Mouse (Mus musculus): Measurements from ENCODE around the gene Mcts1. TPM values are rescaled to one million over a fixed set of nuclear protein-coding genes. Genes with fewer than 3 reads are reported as not detected.
A peak's percentile ranks its signal among the peaks of the same experiment; 100 is the strongest.

The Mcts1 gene
- polyA plus RNA-seq, 1 experiment from 2014 or later, result 86.0 TPM

GRCm38 (mm10) chrX:38583261-38583660 lies 17.1 kb upstream of the Mcts1 start:
- H3K9ac ChIP-seq (ENCODE audit: low read length), result no peak overlapping the region
- DNase-seq (ENCODE audit: low spot score), result no peak
- no peak overlapping the region for H3K4me2 ChIP-seq (ENCODE audit: low read length)
- H3K27ac ChIP-seq (ENCODE audit: low read depth), result no peak overlapping the region
- no peaks in the 10 kb centered on the region for H3K27me3 ChIP-seq (replicated peaks; ENCODE audit: control insufficient read depth, insufficient read depth, low read length)
- H3K4me3 ChIP-seq (ENCODE audit: low read depth, low read length), result no peak overlapping the region
- H3K9me3 ChIP-seq (ENCODE audit: control insufficient read depth, low read length), result no peaks in the 10 kb centered on the region
- no peaks in the 10 kb centered on the region for H3K36me3 ChIP-seq (ENCODE audit: control insufficient read depth, insufficient read depth, low read length)
- no peak for ATAC-seq (replicated peaks; ENCODE audit: low FRiP score, low TSS enrichment, low read depth)
- H3K4me1 ChIP-seq (replicated peaks; ENCODE audit: control insufficient read depth, insufficient read depth, low read length), result no peaks in the 10 kb centered on the region

DNA sequence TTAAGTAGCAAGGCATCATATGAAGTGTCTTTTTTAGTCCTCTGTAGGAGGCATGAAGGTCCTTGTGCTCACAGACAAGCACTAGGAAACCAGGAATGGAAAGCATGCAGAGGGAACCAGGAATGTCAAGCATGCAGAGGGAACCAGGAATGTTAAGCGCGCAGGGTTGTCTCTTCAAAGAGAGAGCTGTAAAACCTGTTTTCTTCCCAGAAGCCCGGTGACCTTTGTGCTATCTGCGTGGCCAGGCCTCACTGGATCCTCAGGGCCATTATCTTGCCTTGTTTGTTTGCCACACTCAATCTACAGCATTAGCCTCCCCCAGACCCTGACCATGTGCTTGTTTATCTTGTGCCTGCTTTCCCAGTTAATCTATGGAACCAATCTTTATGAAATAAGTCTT lies 10.6 kb upstream of the Mcts1 start:
- 34% methylated on average over 4 of the region's 4 CpGs for WGBS
- H3K27me3 ChIP-seq (replicated peaks; ENCODE audit: control insufficient read depth, insufficient read depth, low read length), result no peaks in the 10 kb centered on the region
- no peak overlapping the region for H3K9ac ChIP-seq (ENCODE audit: low read length)
- ATAC-seq (replicated peaks; ENCODE audit: low FRiP score, low TSS enrichment, low read depth) (0 out of 2 replicates have a peak, but pooled peaks have one; percentile 50), DNase-seq (ENCODE audit: low spot score) (peak; percentile 49)
- H3K4me3 ChIP-seq (ENCODE audit: low read depth, low read length), result no peak overlapping the region
- no peaks in the 10 kb centered on the region for H3K9me3 ChIP-seq (ENCODE audit: control insufficient read depth, low read length)
- no peak overlapping the region for H3K4me2 ChIP-seq (ENCODE audit: low read length)
- H3K27ac ChIP-seq (ENCODE audit: low read depth), result no peak overlapping the region
- no peaks in the 10 kb centered on the region for H3K4me1 ChIP-seq (replicated peaks; ENCODE audit: control insufficient read depth, insufficient read depth, low read length)
- H3K36me3 ChIP-seq (ENCODE audit: control insufficient read depth, insufficient read depth, low read length), result no peaks in the 10 kb centered on the region

DNA sequence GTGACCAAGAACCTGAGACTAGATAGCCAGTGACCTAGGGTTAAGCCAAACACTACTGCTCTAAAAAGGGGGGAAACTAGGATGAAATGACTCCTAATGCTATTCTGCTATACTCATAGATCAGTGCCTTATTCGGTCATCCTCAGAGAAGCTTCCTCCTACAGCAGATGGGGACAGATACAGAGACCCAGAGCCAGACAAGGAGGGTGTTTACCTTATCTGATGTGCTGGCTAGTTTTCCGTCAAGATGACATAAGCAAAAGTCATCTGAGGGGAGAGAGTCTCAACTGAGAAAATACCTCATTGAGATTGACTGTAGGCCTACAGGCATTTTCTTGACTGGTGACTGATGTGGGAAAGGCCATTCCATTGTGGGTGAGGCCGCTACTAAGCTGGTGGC lies 8.6 kb upstream of the Mcts1 start:
- H3K27ac ChIP-seq (ENCODE audit: low read depth), result no peak overlapping the region
- DNase-seq (ENCODE audit: low spot score) (no peak), ATAC-seq (replicated peaks; ENCODE audit: low FRiP score, low TSS enrichment, low read depth) (no peak)
- no peak overlapping the region for H3K9ac ChIP-seq (ENCODE audit: low read length)
- H3K27me3 ChIP-seq (replicated peaks; ENCODE audit: control insufficient read depth, insufficient read depth, low read length), result no peaks in the 10 kb centered on the region
- H3K4me3 ChIP-seq (ENCODE audit: low read depth, low read length), result no peak overlapping the region
- WGBS, result 79% methylated on average over 3 of the region's 3 CpGs
- H3K36me3 ChIP-seq (ENCODE audit: control insufficient read depth, insufficient read depth, low read length), result no peaks in the 10 kb centered on the region
- H3K4me2 ChIP-seq (ENCODE audit: low read length), result no peak overlapping the region
- H3K4me1 ChIP-seq (replicated peaks; ENCODE audit: control insufficient read depth, insufficient read depth, low read length), result no peaks in the 10 kb centered on the region
- no peaks in the 10 kb centered on the region for H3K9me3 ChIP-seq (ENCODE audit: control insufficient read depth, low read length)

GRCm38 (mm10) chrX:38593180-38593889 lies 7.0 kb upstream of the Mcts1 start:
- peak; percentile 49 for DNase-seq (ENCODE audit: low spot score)
- Histone ChIP-seq H3K36me3 (ENCODE audit: control insufficient read depth, insufficient read depth, low read length) (no peaks in the 10 kb centered on the region), H3K4me2 (ENCODE audit: low read length) (no peak overlapping the region), H3K9me3 (ENCODE audit: control insufficient read depth, low read length) (no peaks in the 10 kb centered on the region), H3K9ac (ENCODE audit: low read length) (no peak overlapping the region), H3K27me3 (replicated peaks; ENCODE audit: control insufficient read depth, insufficient read depth, low read length) (no peaks in the 10 kb centered on the region), H3K4me1 (replicated peaks; ENCODE audit: control insufficient read depth, insufficient read depth, low read length) (no peaks in the 10 kb centered on the region), H3K27ac (ENCODE audit: low read depth) (no peak overlapping the region), H3K4me3 (ENCODE audit: low read depth, low read length) (no peak overlapping the region)
- ATAC-seq (replicated peaks; ENCODE audit: low FRiP score, low TSS enrichment, low read depth), result no peak
- 36% methylated on average over 5 of the region's 5 CpGs for WGBS

- no peaks in the 10 kb centered on the region for H3K4me1 ChIP-seq (replicated peaks; ENCODE audit: control insufficient read depth, insufficient read depth, low read length)
- H3K27ac ChIP-seq (ENCODE audit: low read depth), result peak overlapping the region; percentile 64
- DNase-seq (ENCODE audit: low spot score) (no peak), ATAC-seq (replicated peaks; ENCODE audit: low FRiP score, low TSS enrichment, low read depth) (peak; percentile 53)
- H3K9me3 ChIP-seq (ENCODE audit: control insufficient read depth, low read length), result no peaks in the 10 kb centered on the region
- 17% methylated on average over 3 of the region's 3 CpGs for WGBS
- H3K4me2 ChIP-seq (ENCODE audit: low read length), result peak overlapping the region; percentile 49
- peak overlapping the region; percentile 51 for H3K9ac ChIP-seq (ENCODE audit: low read length)
- no peaks in the 10 kb centered on the region for H3K27me3 ChIP-seq (replicated peaks; ENCODE audit: control insufficient read depth, insufficient read depth, low read length)
- H3K4me3 ChIP-seq (ENCODE audit: low read depth, low read length), result peak overlapping the region; percentile 41
- peaks cover 3% of the 10 kb centered on the region; the same call in 1 of the 2 replicates for H3K36me3 ChIP-seq (ENCODE audit: control insufficient read depth, insufficient read depth, low read length)
Observed at GRCm38 (mm10) chrX:38600995-38601369, 604 bp downstream of the Mcts1 start.

- H3K27me3 ChIP-seq (replicated peaks; ENCODE audit: control insufficient read depth, insufficient read depth, low read length), result no peaks in the 10 kb centered on the region
- peak; percentile 99 for ATAC-seq (replicated peaks; ENCODE audit: low FRiP score, low TSS enrichment, low read depth)
- no peaks in the 10 kb centered on the region for H3K36me3 ChIP-seq (ENCODE audit: control insufficient read depth, insufficient read depth, low read length)
- DNase-seq (ENCODE audit: low spot score), result peak; percentile 85
- peak within 1 kb of the TSS; percentile 83 for H3K27ac ChIP-seq (ENCODE audit: low read depth)
- no peaks in the 10 kb centered on the region for H3K9me3 ChIP-seq (ENCODE audit: control insufficient read depth, low read length)
- H3K4me3 ChIP-seq (ENCODE audit: low read depth, low read length), result peak within 1 kb of the TSS; percentile 50
- H3K4me2 ChIP-seq (ENCODE audit: low read length), result peak within 1 kb of the TSS; percentile 50
- WGBS, result 15% methylated on average over 22 of the region's 43 CpGs
- H3K4me1 ChIP-seq (replicated peaks; ENCODE audit: control insufficient read depth, insufficient read depth, low read length), result no peaks in the 10 kb centered on the region
- peak within 1 kb of the TSS; percentile 58 for H3K9ac ChIP-seq (ENCODE audit: low read length)
Observed at GRCm38 (mm10) chrX:38634801-38635637, 34.6 kb downstream of the Mcts1 start, which contains the start of gene C1galt1c1. Gene C1galt1c1 (minus strand): TSS chrX:38635087.

GRCm38 (mm10) chrX:38635638-38635931 lies 35.2 kb downstream of the Mcts1 start:
- Histone ChIP-seq H3K4me3 (ENCODE audit: low read depth, low read length) (peak overlapping the region; percentile 33), H3K36me3 (ENCODE audit: control insufficient read depth, insufficient read depth, low read length) (no peaks in the 10 kb centered on the region), H3K4me2 (ENCODE audit: low read length) (peak overlapping the region; percentile 50), H3K27ac (ENCODE audit: low read depth) (peak overlapping the region; percentile 54; the same call in 1 of the 2 replicates), H3K4me1 (replicated peaks; ENCODE audit: control insufficient read depth, insufficient read depth, low read length) (no peaks in the 10 kb centered on the region), H3K27me3 (replicated peaks; ENCODE audit: control insufficient read depth, insufficient read depth, low read length) (no peaks in the 10 kb centered on the region), H3K9me3 (ENCODE audit: control insufficient read depth, low read length) (no peaks in the 10 kb centered on the region), H3K9ac (ENCODE audit: low read length) (no peak overlapping the region)
- DNase-seq (ENCODE audit: low spot score) (no peak), ATAC-seq (replicated peaks; ENCODE audit: low FRiP score, low TSS enrichment, low read depth) (peak; percentile 12; the same call in 1 of the 2 replicates)

GRCm38 (mm10) chrX:38641435-38641834 lies 41.1 kb downstream of the Mcts1 start:
- WGBS, result 22% methylated on average over 4 of the region's 4 CpGs
- H3K4me1 ChIP-seq (replicated peaks; ENCODE audit: control insufficient read depth, insufficient read depth, low read length), result no peaks in the 10 kb centered on the region
- DNase-seq (ENCODE audit: low spot score), result no peak
- ATAC-seq (replicated peaks; ENCODE audit: low FRiP score, low TSS enrichment, low read depth), result peak; percentile 83
- H3K4me3 ChIP-seq (ENCODE audit: low read depth, low read length), result no peak overlapping the region
- H3K27me3 ChIP-seq (replicated peaks; ENCODE audit: control insufficient read depth, insufficient read depth, low read length), result no peaks in the 10 kb centered on the region
- no peak overlapping the region for H3K9ac ChIP-seq (ENCODE audit: low read length)
- no peak overlapping the region for H3K27ac ChIP-seq (ENCODE audit: low read depth)
- H3K4me2 ChIP-seq (ENCODE audit: low read length), result no peak overlapping the region
- H3K9me3 ChIP-seq (ENCODE audit: control insufficient read depth, low read length), result no peaks in the 10 kb centered on the region
- H3K36me3 ChIP-seq (ENCODE audit: control insufficient read depth, insufficient read depth, low read length), result no peaks in the 10 kb centered on the region
